Mouse (Mus musculus) CD8-positive naive resting alpha-beta T cell, adult 2 months (primary cell): ENCODE results near the gene Arhgef6.
A peak's percentile ranks its signal among the peaks of the same experiment; 100 is the strongest.

Experiments
- DNase-seq, 2 experiments: peaks; one replicate each; pipeline ENCODE4 v3.0.0; 2022; ENCODE audit warnings: low read depth in 2 of 2, low spot score in 2 of 2

Arhgef6 gene

GRCm38 (mm10) chrX:57210591-57210990 lies 127.9 kb downstream of the Arhgef6 start:
- DNase-seq = no peak

GRCm38 (mm10) chrX:57200397-57200796 lies 138.1 kb downstream of the Arhgef6 start:
- DNase-seq = no peak

- DNase-seq = no peak
These were observed 140.5 kb downstream of the Arhgef6 start for GRCm38 (mm10) chrX:57198036-57198435.

GRCm38 (mm10) chrX:57196319-57196718 lies 142.2 kb downstream of the Arhgef6 start:
- peak; percentile 35 to 45 for DNase-seq

GRCm38 (mm10) chrX:57189335-57189734 lies 149.2 kb downstream of the Arhgef6 start:
- peak; percentile 25 to 33 for DNase-seq

- DNase-seq = no peak
These were observed 151.2 kb downstream of the Arhgef6 start for GRCm38 (mm10) chrX:57187301-57187700.

- DNase-seq = no peak
These were observed 155.2 kb downstream of the Arhgef6 start for GRCm38 (mm10) chrX:57183359-57183758.

GRCm38 (mm10) chrX:57182470-57182869 lies 156.1 kb downstream of the Arhgef6 start:
- no peak for DNase-seq
